Mouse (Mus musculus) adrenal gland, postnatal 25 days (tissue): ENCODE data around the gene Hoxb6. TPM values are rescaled to one million over a fixed set of nuclear protein-coding genes. Genes with fewer than 3 reads are reported as not detected.
A peak's percentile ranks its signal among the peaks of the same experiment; 100 is the strongest.

Experiments
- DNase-seq: peaks from one replicate; pipeline ENCODE4 v3.0.0; 2021; ENCODE audit warnings: mixed read lengths
- total RNA-seq: library from RNA; stranded (reverse); gene quantifications from 2 replicates; pipeline ENCODE4 v1.2.3, GENCODE M21; 2021

Hoxb6 gene
- total RNA-seq, 1 experiment from 2014 or later = 78.8 TPM

GRCm38 (mm10) chr11:96316696-96317607, 24.7 kb downstream of the Hoxb6 start:
- DNase-seq = no peak

- no peak for DNase-seq
Observed at GRCm38 (mm10) chr11:96317608-96318367, 25.5 kb downstream of the Hoxb6 start, which contains the start of gene Hoxb4. Gene Hoxb4, plus strand, starts transcription at chr11:96318267.

- DNase-seq = peak; percentile 84
Observed at GRCm38 (mm10) chr11:96318368-96319070, 26.2 kb downstream of the Hoxb6 start.

GRCm38 (mm10) chr11:96319071-96319902, 27.0 kb downstream of the Hoxb6 start:
- no peak for DNase-seq

GRCm38 (mm10) chr11:96319910-96320309, 27.6 kb downstream of the Hoxb6 start:
- peak; percentile 63 for DNase-seq

GRCm38 (mm10) chr11:96320688-96321087, 28.4 kb downstream of the Hoxb6 start:
- DNase-seq = no peak

GRCm38 (mm10) chr11:96321846-96322245, 29.6 kb downstream of the Hoxb6 start:
- no peak for DNase-seq

GRCm38 (mm10) chr11:96322738-96323137, 30.5 kb downstream of the Hoxb6 start:
- DNase-seq = no peak

- DNase-seq = no peak
Observed at GRCm38 (mm10) chr11:96323154-96323553, 30.9 kb downstream of the Hoxb6 start, which contains the start of gene Hoxb3. Gene Hoxb3, plus strand, starts transcription at chr11:96323326.

GRCm38 (mm10) chr11:96324125-96324524, 31.8 kb downstream of the Hoxb6 start:
- no peak for DNase-seq

GRCm38 (mm10) chr11:96324965-96325364, 32.7 kb downstream of the Hoxb6 start:
- no peak for DNase-seq

- no peak for DNase-seq
Observed at GRCm38 (mm10) chr11:96325747-96326212, 33.5 kb downstream of the Hoxb6 start.

- no peak for DNase-seq
Observed at GRCm38 (mm10) chr11:96326705-96327104, 34.4 kb downstream of the Hoxb6 start.

GRCm38 (mm10) chr11:96327122-96327521, 34.8 kb downstream of the Hoxb6 start:
- no peak for DNase-seq

- no peak for DNase-seq
Observed at GRCm38 (mm10) chr11:96327750-96328149, 35.5 kb downstream of the Hoxb6 start.

GRCm38 (mm10) chr11:96328605-96329004, 36.3 kb downstream of the Hoxb6 start:
- no peak for DNase-seq

GRCm38 (mm10) chr11:96332105-96332504, 39.8 kb downstream of the Hoxb6 start:
- no peak for DNase-seq

GRCm38 (mm10) chr11:96332618-96333032, 40.3 kb downstream of the Hoxb6 start:
- no peak for DNase-seq

GRCm38 (mm10) chr11:96333241-96334001, 41.1 kb downstream of the Hoxb6 start:
- DNase-seq = no peak

- DNase-seq = no peak
Observed at GRCm38 (mm10) chr11:96334002-96334364, 41.7 kb downstream of the Hoxb6 start.

GRCm38 (mm10) chr11:96334998-96335397, 42.7 kb downstream of the Hoxb6 start:
- DNase-seq = peak; percentile 0
